Mouse (Mus musculus) embryo, embryonic 10.5 days (tissue): ENCODE data around the gene Mpnd.
A peak's percentile ranks its signal among the peaks of the same experiment; 100 is the strongest.
"Not testable (repeated sequence)": the region's sequence is repeated elsewhere in the genome, so short reads cannot be mapped to it uniquely, and the experiment has no call there.

Experiments used
- DNase-seq: peaks from one replicate; pipeline ENCODE4 v3.0.0-alpha.2; 2015; ENCODE audit warnings: low spot score

The Mpnd gene

DNA sequence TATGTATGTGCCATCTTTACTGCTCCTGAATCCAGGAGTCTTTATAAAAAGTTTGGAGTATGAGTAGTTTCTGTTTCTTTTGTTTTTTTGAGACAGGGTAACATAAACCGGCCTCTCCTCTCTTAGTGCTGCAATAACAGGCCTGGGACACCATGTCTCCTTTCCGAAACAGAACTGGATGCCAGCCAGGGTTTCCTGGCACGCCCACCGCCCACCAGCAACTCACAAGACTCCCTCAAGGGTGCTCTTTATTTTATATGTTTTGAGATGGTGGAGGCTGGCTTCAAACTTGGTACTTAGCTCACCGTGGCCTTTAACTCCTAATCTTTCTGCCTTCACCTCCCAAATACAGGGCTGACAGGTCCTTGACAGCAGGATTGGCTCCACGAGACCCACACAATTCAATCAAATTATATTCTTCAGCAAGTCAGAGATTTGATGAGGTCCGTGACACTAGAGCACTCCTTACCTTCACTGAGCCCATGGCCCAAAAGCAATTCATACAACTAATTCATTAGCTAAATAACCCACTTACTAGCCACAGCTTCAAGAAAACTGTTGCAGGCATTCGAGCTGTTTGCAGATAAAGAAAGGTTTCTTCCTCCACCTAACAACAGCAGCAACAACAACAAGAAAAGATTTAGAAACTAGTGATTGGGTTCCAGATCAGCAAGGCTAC is 33.2 kb downstream of the Mpnd start:
- DNase-seq = no peak

DNA sequence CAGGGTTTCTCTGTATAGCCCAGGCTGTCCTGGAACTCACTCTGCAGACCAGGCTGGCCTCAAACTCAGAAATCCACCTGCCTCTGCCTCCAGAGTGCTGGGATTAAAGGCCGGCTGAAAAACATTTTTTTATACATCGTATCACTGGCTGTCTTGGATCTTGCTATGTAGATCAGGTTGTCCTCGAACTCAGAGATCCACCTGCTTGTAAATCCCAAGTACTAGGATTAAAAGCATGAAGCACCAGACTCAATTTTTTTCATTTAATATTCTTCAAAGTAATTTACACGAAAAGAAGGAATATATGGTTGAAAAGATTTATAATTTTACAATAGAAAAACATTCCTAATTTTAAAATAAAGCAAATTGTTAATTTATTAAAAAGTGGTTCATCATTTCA is 33.8 kb downstream of the Mpnd start:
- DNase-seq = no peak

DNA sequence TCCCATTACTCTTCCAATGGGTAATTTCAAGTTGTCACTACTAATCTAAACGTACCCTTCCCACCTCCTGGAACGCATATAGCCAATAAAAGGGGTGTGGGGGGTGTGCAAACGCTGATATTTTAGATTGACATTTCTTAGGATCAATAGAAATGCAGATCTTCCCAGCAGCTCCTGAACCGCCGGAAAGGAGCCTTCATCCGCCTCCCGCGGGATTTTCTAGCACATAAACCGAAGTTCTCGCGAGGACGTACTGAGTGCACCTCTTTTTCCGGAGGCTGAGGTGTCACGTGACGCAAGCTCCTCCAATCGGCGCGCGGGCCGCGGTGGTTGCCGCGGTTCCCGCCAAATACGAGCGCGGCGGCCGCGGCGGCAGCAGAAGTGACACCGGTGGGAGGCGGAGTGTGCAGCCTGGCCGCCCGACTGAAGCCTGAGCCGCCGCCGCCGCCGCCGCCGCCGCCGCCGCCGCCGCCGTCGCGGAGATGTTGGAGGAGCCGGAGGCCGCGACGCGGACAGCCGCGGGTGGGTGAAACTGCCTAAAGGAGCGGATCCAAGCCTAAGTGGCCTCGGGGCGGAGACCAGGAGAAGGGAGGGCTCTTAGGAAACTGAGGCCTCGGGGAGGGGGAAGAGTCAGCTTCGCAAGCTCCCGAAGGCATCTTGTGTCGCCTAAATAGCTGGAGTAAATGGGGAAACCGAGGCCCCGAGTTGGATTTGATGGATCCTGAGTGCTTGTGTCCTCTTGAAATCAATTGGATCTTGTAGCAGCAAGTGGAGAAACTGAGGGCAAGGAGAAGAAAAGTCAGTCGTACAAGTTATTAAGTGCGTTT is 34.7 kb downstream of the Mpnd start, which contains the start of gene Chaf1a:
TSS of gene Chaf1a (plus strand) at position 410 of the 827 bp plus-strand sequence.
- peak; percentile 100 for DNase-seq

DNA sequence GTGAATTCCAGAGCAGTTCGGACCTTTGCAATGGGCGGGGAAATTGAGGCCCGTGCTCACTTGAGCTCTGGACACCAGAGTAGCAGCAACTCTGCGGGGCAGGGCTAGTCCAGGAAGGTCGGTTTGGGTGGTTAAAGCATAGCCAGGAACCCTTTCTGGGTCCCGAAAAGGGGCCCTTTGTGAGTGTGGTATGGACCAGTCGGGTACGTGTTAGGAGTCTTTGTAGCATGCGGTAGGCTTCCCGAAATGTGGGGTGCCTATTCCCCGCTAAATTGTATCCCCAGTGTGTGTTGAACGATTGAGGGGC is 35.3 kb downstream of the Mpnd start:
- no peak for DNase-seq

- DNase-seq = no peak
These were observed 45.9 kb downstream of the Mpnd start for GRCm38 (mm10) chr17:56051369-56051768.

DNA sequence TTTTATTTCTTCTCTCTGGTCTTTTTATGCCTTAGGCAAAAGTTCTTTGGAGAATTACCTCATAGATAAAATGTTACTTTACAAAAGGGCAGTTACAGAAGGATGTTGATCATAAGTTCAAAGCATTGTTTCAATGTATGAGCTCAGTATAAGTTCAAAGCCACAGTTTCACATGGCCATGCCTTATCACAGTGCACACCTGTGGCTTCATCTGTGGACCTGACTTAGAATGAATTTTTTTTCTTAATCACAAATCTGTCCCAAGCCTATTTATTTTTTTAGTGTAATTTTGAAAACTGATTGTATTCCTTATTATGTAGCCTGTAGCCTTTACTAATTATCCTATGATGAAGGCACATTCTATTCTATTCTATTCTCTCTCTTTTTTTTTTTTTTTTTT is 49.4 kb downstream of the Mpnd start:
- DNase-seq = no peak

DNA sequence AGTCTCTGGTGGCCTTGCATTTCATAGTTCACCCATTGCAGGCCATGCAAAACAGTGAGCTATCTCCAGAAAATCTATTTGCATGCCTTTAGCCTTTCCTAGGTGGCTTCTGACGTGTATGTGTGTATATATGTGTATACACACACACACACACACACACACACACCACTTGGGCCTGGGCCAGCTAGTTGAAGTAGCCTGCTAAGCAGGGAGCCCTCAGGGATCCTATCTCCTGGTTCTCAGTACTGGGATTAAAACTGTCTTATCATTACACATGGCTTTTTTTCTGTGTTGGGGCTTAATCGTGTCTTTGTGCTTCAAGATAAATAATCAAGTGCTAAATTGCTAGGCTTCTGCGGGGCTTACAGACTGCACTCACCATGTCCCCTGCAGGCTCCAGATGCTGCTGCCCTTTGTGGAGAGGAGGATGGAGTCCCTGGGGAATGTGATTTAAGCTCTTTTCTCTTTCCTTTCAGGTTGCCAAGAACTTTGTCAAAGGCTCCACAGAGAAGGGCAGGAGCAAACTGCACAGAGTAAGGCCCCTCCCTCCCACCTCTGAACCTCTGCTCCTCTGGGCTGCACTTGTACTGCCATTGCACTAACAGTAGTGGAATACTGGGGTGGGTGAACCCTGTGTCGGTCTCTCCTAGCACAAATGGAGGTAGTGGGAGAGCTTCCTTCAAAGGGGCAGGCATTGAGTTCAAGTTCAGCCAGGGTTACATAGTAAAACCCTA is 50.6 kb downstream of the Mpnd start:
- no peak for DNase-seq

DNA sequence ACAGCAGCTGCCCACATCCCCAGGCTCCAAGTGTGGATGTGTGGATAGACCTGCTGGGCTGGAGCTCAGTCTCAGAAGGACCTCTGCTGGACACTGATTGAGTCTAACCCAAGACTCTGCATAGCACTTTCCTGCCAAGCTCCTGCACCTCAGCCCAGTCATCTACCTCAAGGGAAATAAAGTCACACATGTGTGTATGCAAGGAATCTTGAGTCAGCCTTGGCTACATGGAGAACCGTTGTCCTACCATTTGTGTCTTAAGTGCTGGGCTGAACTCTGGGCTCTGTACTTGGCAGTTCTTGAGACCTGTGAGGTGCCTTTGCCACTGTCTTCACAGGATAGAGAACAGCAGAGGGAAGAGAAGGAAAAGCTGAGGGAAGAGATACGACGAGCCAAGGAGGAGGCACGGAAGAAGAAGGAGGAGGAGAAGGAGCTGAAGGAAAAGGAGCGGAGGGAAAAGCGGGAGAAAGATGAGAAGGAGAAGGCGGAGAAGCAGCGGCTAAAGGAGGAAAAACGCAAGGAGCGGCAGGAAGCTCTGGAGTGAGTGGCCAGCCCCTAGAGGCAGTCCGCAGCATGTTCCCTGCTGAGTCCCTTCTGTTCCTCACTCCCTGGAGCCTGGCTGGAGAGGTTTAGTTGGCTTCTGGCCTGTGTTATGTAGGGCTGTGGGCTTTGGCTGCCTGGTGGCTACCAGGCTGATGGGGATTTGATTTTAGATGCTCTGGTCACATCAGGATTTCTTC is 52.0 kb downstream of the Mpnd start:
- no peak for DNase-seq

DNA sequence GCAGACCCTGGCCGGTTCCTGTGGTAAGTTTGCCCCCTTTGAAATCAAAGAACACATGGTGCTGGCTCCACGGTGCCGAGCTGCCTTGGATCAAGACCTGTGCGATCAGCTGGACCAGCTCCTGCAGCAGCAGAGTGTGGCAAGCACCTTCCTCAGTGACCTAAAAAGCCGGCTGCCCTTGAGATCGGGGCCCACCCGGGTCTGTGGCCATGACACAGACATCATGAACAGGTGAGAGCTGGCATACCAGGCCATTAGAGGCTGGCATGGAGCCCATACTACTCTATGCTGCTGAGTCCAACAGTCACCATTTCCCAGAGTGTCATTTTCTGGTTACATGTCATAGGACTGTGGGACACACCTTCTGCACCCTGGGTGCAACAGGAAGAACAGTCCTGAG is 56.6 kb downstream of the Mpnd start:
- no peak for DNase-seq

DNA sequence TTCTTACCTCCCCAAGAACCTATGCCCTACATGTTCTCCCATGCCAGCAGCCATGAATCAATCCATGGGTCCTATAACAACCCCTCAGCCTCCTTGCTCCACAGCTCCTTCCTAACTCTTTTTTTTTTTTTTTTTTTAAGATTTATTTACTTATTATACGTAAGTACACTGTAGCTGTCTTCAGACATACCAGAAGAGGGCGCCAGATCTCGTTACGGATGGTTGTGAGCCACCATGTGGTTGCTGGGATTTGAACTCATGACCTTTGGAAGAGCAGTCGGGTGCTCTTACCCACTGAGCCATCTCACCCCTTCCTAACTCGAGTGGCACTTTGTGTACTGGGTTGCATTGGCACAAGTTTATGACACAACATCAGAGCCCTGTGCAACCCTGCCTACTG is 60.2 kb downstream of the Mpnd start:
- not testable (repeated sequence) for DNase-seq
